Mouse (Mus musculus) MEL (cell line): ENCODE results near the gene Tmem256. TPM values are rescaled to one million over a fixed set of nuclear protein-coding genes. Genes with fewer than 3 reads are reported as not detected.

Source experiments
- DNase-seq: peaks from one replicate; pipeline ENCODE4 v3.0.0; 2011; ENCODE audit warnings: low read depth, low spot score
- H3K27ac ChIP-seq: 2 replicates; pipeline ENCODE4 v1.5.1; 2012; ENCODE audit warnings: low read depth, mild to moderate bottlenecking, control low read depth, low read length, moderate library complexity; ENCODE audit not compliant: control insufficient read depth
- H3K27me3 ChIP-seq, 2 experiments: fragments of 150-350 bp in 1 of 2; sonication (generic) in 1 of 2; 2 replicates each; pipeline ENCODE4 v1.6.1; 2012; ENCODE audit warnings: low read length in 2 of 2, mild to moderate bottlenecking in 2 of 2, improper control_type of control experiment in 1 of 2, moderate library complexity in 1 of 2; ENCODE audit not compliant: insufficient read depth in 2 of 2, control insufficient read depth in 1 of 2
- H3K36me3 ChIP-seq, 2 experiments: 2 replicates each; pipeline ENCODE4 v1.6.1; 2012 to 2014; ENCODE audit warnings: low read length in 2 of 2, improper control_type of control experiment in 1 of 2, inconsistent platforms in 1 of 2, mild to moderate bottlenecking in 1 of 2; ENCODE audit not compliant: insufficient read depth in 2 of 2, control insufficient read depth in 1 of 2
- H3K4me1 ChIP-seq, 2 experiments: fragments of 150-350 bp in 1 of 2; sonication (generic) in 1 of 2; 2 replicates each; pipeline ENCODE4 v1.6.1; 2012; ENCODE audit warnings: low read length in 2 of 2, improper control_type of control experiment in 1 of 2, mild to moderate bottlenecking in 1 of 2; ENCODE audit not compliant: insufficient read depth in 2 of 2, control insufficient read depth in 1 of 2
- H3K4me3 ChIP-seq, 2 experiments: fragments of 150-350 bp in 1 of 2; sonication (generic) in 1 of 2; 2 replicates each; pipeline ENCODE4 v1.5.1; 2012; ENCODE audit warnings: low read depth in 2 of 2, low read length in 2 of 2, mild to moderate bottlenecking in 2 of 2, moderate library complexity in 2 of 2, control low read depth in 1 of 2, improper control_type of control experiment in 1 of 2; ENCODE audit not compliant: control insufficient read depth in 1 of 2, insufficient read depth in 1 of 2
- H3K79me2 ChIP-seq: 2 replicates; pipeline ENCODE4 v1.6.1; 2012; ENCODE audit warnings: mild to moderate bottlenecking, low read length, moderate library complexity; ENCODE audit not compliant: control insufficient read depth, poor library complexity, insufficient read depth
- H3K9ac ChIP-seq: 2 replicates; pipeline ENCODE4 v1.6.1; 2012; ENCODE audit warnings: low read depth, mild to moderate bottlenecking, control low read depth, low read length, moderate library complexity; ENCODE audit not compliant: control insufficient read depth, poor library complexity, severe bottlenecking
- H3K9me3 ChIP-seq: fragments of 150-350 bp; sonication (generic); replicated peaks from 2 replicates; pipeline ENCODE4 v1.6.1; 2012; ENCODE audit warnings: mild to moderate bottlenecking, low read length, improper control_type of control experiment, moderate library complexity; ENCODE audit not compliant: insufficient read depth
- BHLHE40 ChIP-seq: IDR thresholded peaks from 2 replicates; pipeline ENCODE4 v1.6.1; 2012; ENCODE audit warnings: low read depth, mild to moderate bottlenecking, inconsistent platforms, low read length, improper control_type of control experiment, borderline replicate concordance
- CHD1 ChIP-seq: IDR thresholded peaks from 2 replicates; pipeline ENCODE4 v1.6.1; 2012; ENCODE audit warnings: low read depth, mild to moderate bottlenecking, inconsistent platforms, low read length, improper control_type of control experiment
- CHD2 ChIP-seq: IDR thresholded peaks from 2 replicates; pipeline ENCODE4 v1.6.1; 2011; ENCODE audit warnings: low read length, improper control_type of control experiment
- CTCF ChIP-seq, 3 experiments: IDR thresholded peaks in 2 of 3; conservative IDR thresholded peaks in 1 of 3; 2 replicates each; pipeline ENCODE4 v1.5.1; 2011 to 2012; ENCODE audit warnings: low read length in 3 of 3, low read depth in 2 of 3, mild to moderate bottlenecking in 2 of 3, improper control_type of control experiment in 1 of 3, inconsistent platforms in 1 of 3, mixed read lengths in 1 of 3, moderate library complexity in 1 of 3; ENCODE audit not compliant: control insufficient read depth in 1 of 3, insufficient read depth in 1 of 3, poor library complexity in 1 of 3, severe bottlenecking in 1 of 3
- E2F4 ChIP-seq: IDR thresholded peaks from 2 replicates; pipeline ENCODE4 v1.6.1; 2011; ENCODE audit warnings: low read depth, low read length, improper control_type of control experiment, borderline replicate concordance
- ELF1 ChIP-seq: IDR thresholded peaks from 2 replicates; pipeline ENCODE4 v1.6.1; 2014; ENCODE audit warnings: low read depth, mild to moderate bottlenecking, inconsistent platforms, low read length, improper control_type of control experiment, moderate library complexity
- EP300 ChIP-seq, 2 experiments: IDR thresholded peaks; 2 replicates each; pipeline ENCODE4 v1.6.1; 2011; ENCODE audit warnings: improper control_type of control experiment in 2 of 2, low read length in 2 of 2, low read depth in 1 of 2, mild to moderate bottlenecking in 1 of 2
- HCFC1 ChIP-seq: IDR thresholded peaks from 2 replicates; pipeline ENCODE4 v1.6.1; 2012; ENCODE audit warnings: low read depth, mild to moderate bottlenecking, inconsistent platforms, low read length, improper control_type of control experiment, moderate library complexity
- JUND ChIP-seq: IDR thresholded peaks from 2 replicates; pipeline ENCODE4 v1.6.1; 2011; ENCODE audit warnings: low read depth, mild to moderate bottlenecking, improper control_type of control experiment, low read length
- KAT2A ChIP-seq: conservative IDR thresholded peaks from 2 replicates; pipeline ENCODE4 v1.6.1; 2012; ENCODE audit warnings: low read depth, low read length, improper control_type of control experiment, inconsistent platforms
- MAFK ChIP-seq: IDR thresholded peaks from 2 replicates; pipeline ENCODE4 v1.6.1; 2011; ENCODE audit warnings: low read depth, mild to moderate bottlenecking, low read length, improper control_type of control experiment, borderline replicate concordance
- MAX ChIP-seq: IDR thresholded peaks from 2 replicates; pipeline ENCODE4 v1.6.1; 2011; ENCODE audit warnings: low read length, improper control_type of control experiment
- MAZ ChIP-seq: IDR thresholded peaks from 2 replicates; pipeline ENCODE4 v1.6.1; 2012; ENCODE audit warnings: low read depth, mild to moderate bottlenecking, inconsistent platforms, low read length, improper control_type of control experiment
- MEF2A ChIP-seq: IDR thresholded peaks from 2 replicates; pipeline ENCODE4 v1.6.1; 2014; ENCODE audit warnings: low read depth, mild to moderate bottlenecking, inconsistent platforms, low read length, improper control_type of control experiment; ENCODE audit not compliant: poor library complexity, insufficient replicate concordance, severe bottlenecking; ENCODE audit errors: extremely low read depth
- MXI1 ChIP-seq: IDR thresholded peaks from 2 replicates; pipeline ENCODE4 v1.6.1; 2011; ENCODE audit warnings: mild to moderate bottlenecking, low read depth, low read length, improper control_type of control experiment
- MYB ChIP-seq: IDR thresholded peaks from 2 replicates; pipeline ENCODE4 v1.6.1; 2011; ENCODE audit warnings: mild to moderate bottlenecking, low read depth, low read length, improper control_type of control experiment
- MYC ChIP-seq: IDR thresholded peaks from 2 replicates; pipeline ENCODE4 v1.6.1; 2011; ENCODE audit warnings: low read depth, mild to moderate bottlenecking, low read length, improper control_type of control experiment, moderate library complexity
- NELFE ChIP-seq: IDR thresholded peaks from 2 replicates; pipeline ENCODE4 v1.6.1; 2011; ENCODE audit warnings: low read depth, low read length, improper control_type of control experiment
- POLR2A ChIP-seq, 2 experiments: IDR thresholded peaks; 2 replicates each; pipeline ENCODE4 v1.6.1; 2011 to 2012; ENCODE audit warnings: low read length in 2 of 2, mild to moderate bottlenecking in 2 of 2, control low read depth in 1 of 2, improper control_type of control experiment in 1 of 2, low read depth in 1 of 2, moderate library complexity in 1 of 2; ENCODE audit not compliant: control insufficient read depth in 1 of 2, insufficient read depth in 1 of 2, poor library complexity in 1 of 2
- RAD21 ChIP-seq: IDR thresholded peaks from 2 replicates; pipeline ENCODE4 v1.6.1; 2011; ENCODE audit warnings: mild to moderate bottlenecking, low read depth, low read length, improper control_type of control experiment
- SIN3A ChIP-seq: IDR thresholded peaks from 2 replicates; pipeline ENCODE4 v1.6.1; 2012; ENCODE audit warnings: low read length, improper control_type of control experiment, inconsistent platforms
- SMC3 ChIP-seq: IDR thresholded peaks from 2 replicates; pipeline ENCODE4 v1.6.1; 2011; ENCODE audit warnings: low read depth, low read length, improper control_type of control experiment
- UBTF ChIP-seq: IDR thresholded peaks from 2 replicates; pipeline ENCODE4 v1.6.1; 2012; ENCODE audit warnings: low read depth, mild to moderate bottlenecking, inconsistent platforms, low read length, improper control_type of control experiment, moderate library complexity, borderline replicate concordance; ENCODE audit not compliant: insufficient read depth
- USF2 ChIP-seq, 2 experiments: IDR thresholded peaks; 2 replicates each; pipeline ENCODE4 v1.6.1; 2011 to 2012; ENCODE audit warnings: improper control_type of control experiment in 2 of 2, low read length in 2 of 2, borderline replicate concordance in 1 of 2, inconsistent platforms in 1 of 2, low read depth in 1 of 2, mild to moderate bottlenecking in 1 of 2; ENCODE audit not compliant: insufficient read depth in 1 of 2
- ZC3H11A ChIP-seq: IDR thresholded peaks from 2 replicates; pipeline ENCODE4 v1.6.1; 2012; ENCODE audit warnings: low read depth, mild to moderate bottlenecking, inconsistent platforms, low read length, improper control_type of control experiment
- ZMIZ1 ChIP-seq: IDR thresholded peaks from 2 replicates; pipeline ENCODE4 v1.6.1; 2012; ENCODE audit warnings: low read depth, mild to moderate bottlenecking, inconsistent platforms, low read length, improper control_type of control experiment, moderate library complexity
- ZNF384 ChIP-seq: IDR thresholded peaks from 2 replicates; pipeline ENCODE4 v1.6.1; 2012; ENCODE audit warnings: low read depth, mild to moderate bottlenecking, inconsistent platforms, low read length, improper control_type of control experiment
- polyA plus RNA-seq, 2 experiments: library from polyadenylated mRNA; stranded (reverse) in 1 of 2; unstranded in 1 of 2; fragments of >175 nt in 1 of 2; fragments of >200 nt in 1 of 2; gene quantifications; 2 replicates each; pipeline versions ENCODE4 v1.2.1 to v1.2.4; 2012; ENCODE audit warnings: low replicate concordance in 2 of 2, low read depth in 1 of 2; ENCODE audit not compliant: insufficient read length in 2 of 2, insufficient read depth in 1 of 2, missing spikeins in 1 of 2
- total RNA-seq: library from RNA; depleted of rRNA; stranded (reverse); fragments of 300-350 nt; gene quantifications from 2 replicates; pipeline ENCODE4 v1.2.3, GENCODE M21; 2012

Tmem256 gene
- total and polyA plus RNA-seq, 3 experiments = 181 to 190 TPM; not detected in 1

- H3K79me2 ChIP-seq = no peaks in the 10 kb centered on the region
- H3K4me1 ChIP-seq = peaks cover 11 to 50% of the 10 kb centered on the region in 2 experiments
- H3K9ac ChIP-seq = peak overlapping the region; percentile 47
- DNase-seq = peak; percentile 95
- H3K36me3 ChIP-seq = peaks cover 0 to 31% of the 10 kb centered on the region in 2 experiments; a peak in 2 of 4 replicates
- H3K27ac ChIP-seq = no peak overlapping the region
- H3K4me3 ChIP-seq = peak overlapping the region; percentile 22 to 33
- TF ChIP-seq ZC3H11A = peak; percentile 99
- peak; percentile 22; the same call in 1 of the 2 replicates for TF ChIP-seq MYC
- TF ChIP-seq ZMIZ1 = no peak
- TF ChIP-seq SMC3 = peak; percentile 98
- TF ChIP-seq ZNF384 = peak; percentile 39; the same call in 1 of the 2 replicates
- TF ChIP-seq CHD1 = no peak
- 0 out of 4 replicates have a peak, but pooled peaks of 1 of the 2 experiments have one; percentile 2 for TF ChIP-seq POLR2A (IDR thresholded peaks at IDR 0.05; ENCODE audit: control insufficient read depth in 1 of 2, insufficient read depth in 1 of 2, low read depth in 1 of 2, low read length in 2 of 2, poor library complexity in 1 of 2)
- no peak for TF ChIP-seq MAFK
- 0 out of 2 replicates have a peak, but pooled peaks have one; percentile 19 for TF ChIP-seq BHLHE40
- peak; percentile 98 for TF ChIP-seq RAD21
- no peak for TF ChIP-seq NELFE
- peak; percentile 82 to 98 (median 95) for TF ChIP-seq CTCF (IDR thresholded peaks at IDR 0.05 in 2 of 3, conservative IDR thresholded peaks at IDR 0.05 in 1 of 3; ENCODE audit: control insufficient read depth in 1 of 3, insufficient read depth in 1 of 3, low read depth in 2 of 3, low read length in 3 of 3, poor library complexity in 1 of 3, severe bottlenecking in 1 of 3)
- peak; percentile 27; the same call in 1 of the 2 replicates for TF ChIP-seq ELF1
- no peak; the same call in 1 of the 2 replicates for TF ChIP-seq MAX
- 0 out of 2 replicates have a peak, but pooled peaks have one; percentile 79 for TF ChIP-seq UBTF
- TF ChIP-seq E2F4 = no peak
- no peak for TF ChIP-seq JUND
- TF ChIP-seq MAZ = peak; percentile 70; the same call in 1 of the 2 replicates
- 0 out of 4 replicates have a peak, but pooled peaks of 1 of the 2 experiments have one; percentile 15 for TF ChIP-seq EP300 (IDR thresholded peaks at IDR 0.05; ENCODE audit: low read depth in 1 of 2, low read length in 2 of 2)
- no peak for TF ChIP-seq USF2 (IDR thresholded peaks at IDR 0.05; ENCODE audit: borderline replicate concordance in 1 of 2, insufficient read depth in 1 of 2, low read depth in 1 of 2, low read length in 2 of 2)
- TF ChIP-seq MEF2A = no peak
- TF ChIP-seq CHD2 = no peak
- peak; percentile 52 for TF ChIP-seq HCFC1
- no peak for TF ChIP-seq MYB
- TF ChIP-seq KAT2A = no peak
- TF ChIP-seq MXI1 = 0 out of 2 replicates have a peak, but pooled peaks have one; percentile 42
- no peak; the same call in 1 of the 2 replicates for TF ChIP-seq SIN3A
- TF ChIP-seq, all 39 proteins: peak for 14
- H3K27me3 ChIP-seq = no peaks in the 10 kb centered on the region
- H3K9me3 ChIP-seq = no peaks in the 10 kb centered on the region
Observed at GRCm38 (mm10) chr11:69876867-69877266, 38.6 kb downstream of the Tmem256 start.
